Mouse (Mus musculus) E14TG2a.4 (cell line): Measurements from ENCODE around the gene Fam166b.
A peak's percentile ranks its signal among the peaks of the same experiment; 100 is the strongest.

Experiments used
- H3K27me3 ChIP-seq: 2 replicates; pipeline ENCODE4 v1.6.1; 2014; ENCODE audit warnings: low read length, control low read depth; ENCODE audit not compliant: insufficient read depth
- H3K36me3 ChIP-seq: 2 replicates; pipeline ENCODE4 v1.6.1; 2014; ENCODE audit warnings: low read length, control low read depth; ENCODE audit not compliant: insufficient read depth
- H3K4me1 ChIP-seq: replicated peaks from 2 replicates; pipeline ENCODE4 v1.6.1; 2014; ENCODE audit warnings: low read depth, low read length, control low read depth
- H3K4me3 ChIP-seq: replicated peaks from 2 replicates; pipeline ENCODE4 v1.5.1; 2014; ENCODE audit warnings: mild to moderate bottlenecking, low read length
- H3K9me3 ChIP-seq: 2 replicates; pipeline ENCODE4 v1.6.1; 2014; ENCODE audit warnings: low read length, control low read depth
- CTCF ChIP-seq: conservative IDR thresholded peaks from 2 replicates; pipeline ENCODE4 v1.5.1; 2014; ENCODE audit warnings: low read length
- NANOG ChIP-seq: IDR thresholded peaks from 2 replicates; pipeline ENCODE4 v1.6.1; 2014; ENCODE audit warnings: borderline replicate concordance, low read length, mixed read lengths
- POU5F1 ChIP-seq: IDR thresholded peaks from 2 replicates; pipeline ENCODE4 v1.6.1; 2014; ENCODE audit warnings: low read length, borderline replicate concordance

Fam166b gene

DNA sequence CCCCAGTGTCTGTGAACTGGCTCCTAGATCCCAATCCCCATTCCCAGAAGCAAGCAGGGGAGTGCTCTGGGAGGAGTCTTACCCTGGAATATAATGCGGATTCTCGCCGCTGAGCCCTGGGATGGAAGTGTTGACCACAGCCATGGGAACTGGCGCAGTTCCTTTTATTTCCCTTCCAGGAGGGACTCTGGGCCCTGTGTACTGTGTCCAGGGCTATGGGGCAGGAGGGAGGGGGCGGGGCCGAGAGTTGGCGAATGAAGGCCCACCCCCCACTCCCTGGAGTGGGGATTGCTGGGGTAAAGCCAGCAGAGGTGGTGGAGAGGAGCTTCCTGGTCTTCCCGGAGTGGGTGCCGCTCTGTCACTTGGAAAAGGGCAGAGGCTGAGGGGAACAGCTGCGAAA is at the start of gene Fam166b:
Gene Fam166b, minus strand, starts transcription at position 189 of the 400 bp plus-strand sequence.
- peaks cover 63% of the 10 kb centered on the region for H3K27me3 ChIP-seq
- peak within 1 kb of the TSS; percentile 70 for H3K4me3 ChIP-seq
- peaks cover 55% of the 10 kb centered on the region for H3K4me1 ChIP-seq
- no peak for TF ChIP-seq NANOG
- no peak for TF ChIP-seq CTCF
- no peak for TF ChIP-seq POU5F1
- peaks cover 22% of the 10 kb centered on the region for H3K36me3 ChIP-seq
- H3K9me3 ChIP-seq: no peaks in the 10 kb centered on the region

DNA sequence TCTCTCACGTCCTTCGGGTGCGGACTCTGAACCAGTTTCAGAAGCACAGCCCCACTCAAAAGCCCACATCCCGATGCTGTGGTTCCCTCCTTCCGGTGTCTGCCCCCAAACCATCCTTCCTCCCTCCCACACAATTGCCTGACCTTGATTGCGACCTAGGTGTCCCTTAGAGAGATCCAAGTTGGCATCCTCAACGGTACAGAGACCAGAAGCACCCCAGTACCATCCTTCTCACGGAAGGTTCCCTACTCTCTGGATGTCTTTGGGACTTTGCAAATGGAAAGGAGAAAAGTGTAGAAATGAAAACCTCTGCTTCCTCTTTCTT is 49.6 kb upstream of the Fam166b start:
- peak overlapping the region; percentile 74 for H3K4me3 ChIP-seq
- no peaks in the 10 kb centered on the region for H3K36me3 ChIP-seq
- H3K9me3 ChIP-seq: no peaks in the 10 kb centered on the region
- H3K27me3 ChIP-seq: peaks cover 7% of the 10 kb centered on the region; the same call in 1 of the 2 replicates
- H3K4me1 ChIP-seq: peaks cover 17% of the 10 kb centered on the region
- TF ChIP-seq POU5F1: no peak
- TF ChIP-seq NANOG: no peak
- TF ChIP-seq CTCF: no peak

DNA sequence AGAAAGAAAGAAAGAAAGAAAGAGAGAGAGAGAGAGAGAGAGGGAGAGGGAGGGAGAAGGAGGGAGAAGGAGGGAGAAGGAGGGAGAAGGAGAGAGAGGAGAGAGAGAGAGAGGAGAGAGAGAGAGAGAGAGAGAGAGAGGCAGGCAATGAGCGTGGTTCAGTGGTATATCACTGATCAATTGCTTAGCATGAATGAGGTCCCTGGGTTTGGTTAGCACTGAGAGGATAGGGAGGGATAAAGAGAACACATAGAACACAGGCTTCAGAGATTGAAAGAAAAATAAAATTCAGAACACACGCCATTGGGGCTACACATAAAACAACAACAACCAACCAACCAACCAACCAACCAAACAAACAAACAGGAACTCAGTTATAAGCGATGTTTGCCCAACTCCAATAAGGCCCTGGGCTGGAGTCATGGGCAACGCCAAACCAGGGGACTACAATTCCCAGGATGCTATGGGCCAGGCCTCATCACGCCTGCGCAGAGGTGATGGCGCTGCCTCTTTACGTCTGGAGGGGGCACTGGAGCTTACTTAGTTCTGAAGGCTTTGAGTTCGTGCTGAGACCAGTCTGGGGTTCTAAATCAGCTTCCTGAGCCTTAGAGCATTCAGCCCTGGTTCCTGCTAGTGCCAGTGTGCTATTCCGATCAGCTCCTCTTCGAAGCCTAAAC is 49.1 kb upstream of the Fam166b start:
- Histone ChIP-seq H3K36me3 (no peaks in the 10 kb centered on the region), H3K4me3 (peak overlapping the region; percentile 74), H3K4me1 (peaks cover 13% of the 10 kb centered on the region), H3K27me3 (peaks cover 7% of the 10 kb centered on the region; the same call in 1 of the 2 replicates), H3K9me3 (no peaks in the 10 kb centered on the region)
- TF ChIP-seq POU5F1: no peak
- peak; percentile 28; the same call in 1 of the 2 replicates for TF ChIP-seq CTCF

DNA sequence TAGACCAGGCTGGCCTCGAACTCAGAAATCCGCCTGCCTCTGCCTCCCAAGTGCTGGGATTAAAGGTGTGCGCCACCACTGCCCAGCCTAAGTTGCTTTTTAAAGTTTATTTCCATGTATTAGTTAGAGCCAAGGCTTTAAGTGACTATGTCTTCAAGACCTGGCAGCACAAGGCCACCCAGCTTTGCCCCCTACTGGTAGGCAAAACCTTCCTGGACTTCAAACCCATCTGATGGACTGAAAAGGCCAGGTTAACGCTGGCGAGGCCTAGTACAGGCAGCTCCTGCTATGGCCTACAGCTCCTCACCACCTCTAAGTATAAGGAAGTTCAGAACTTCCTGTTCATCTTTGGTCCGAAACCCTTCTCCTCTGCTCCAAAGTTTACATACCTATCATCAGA is 47.7 kb upstream of the Fam166b start:
- H3K4me3 ChIP-seq: no peak overlapping the region
- peaks cover 13% of the 10 kb centered on the region for H3K4me1 ChIP-seq
- TF ChIP-seq CTCF (no peak), NANOG (no peak), POU5F1 (no peak)
- H3K27me3 ChIP-seq: peaks cover 7% of the 10 kb centered on the region; the same call in 1 of the 2 replicates
- no peaks in the 10 kb centered on the region for H3K9me3 ChIP-seq
- H3K36me3 ChIP-seq: no peaks in the 10 kb centered on the region

DNA sequence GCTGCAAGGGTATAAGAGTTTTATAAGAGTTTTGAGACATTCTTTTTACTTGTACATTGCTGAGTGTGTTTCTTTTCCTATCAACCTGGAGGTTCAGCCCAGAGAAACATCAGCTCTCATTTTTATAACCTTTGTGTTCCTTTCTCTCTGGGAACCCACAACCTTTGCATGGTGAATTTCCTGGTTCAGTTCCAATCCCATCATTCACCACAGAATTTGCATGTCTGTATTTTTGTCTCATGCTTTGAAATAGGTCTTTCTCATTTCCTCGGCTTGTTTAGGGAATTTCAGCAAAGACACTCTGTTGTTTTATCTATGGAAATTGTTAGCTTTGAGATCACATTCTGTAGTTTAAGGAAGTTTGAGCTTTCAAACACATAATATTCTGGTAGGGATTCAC is 44.7 kb upstream of the Fam166b start:
- H3K4me1 ChIP-seq: peaks cover 4% of the 10 kb centered on the region
- no peaks in the 10 kb centered on the region for H3K9me3 ChIP-seq
- TF ChIP-seq POU5F1 (no peak), NANOG (no peak), CTCF (no peak)
- H3K27me3 ChIP-seq: peaks cover 7% of the 10 kb centered on the region
- H3K4me3 ChIP-seq: no peak overlapping the region
- no peaks in the 10 kb centered on the region for H3K36me3 ChIP-seq

DNA sequence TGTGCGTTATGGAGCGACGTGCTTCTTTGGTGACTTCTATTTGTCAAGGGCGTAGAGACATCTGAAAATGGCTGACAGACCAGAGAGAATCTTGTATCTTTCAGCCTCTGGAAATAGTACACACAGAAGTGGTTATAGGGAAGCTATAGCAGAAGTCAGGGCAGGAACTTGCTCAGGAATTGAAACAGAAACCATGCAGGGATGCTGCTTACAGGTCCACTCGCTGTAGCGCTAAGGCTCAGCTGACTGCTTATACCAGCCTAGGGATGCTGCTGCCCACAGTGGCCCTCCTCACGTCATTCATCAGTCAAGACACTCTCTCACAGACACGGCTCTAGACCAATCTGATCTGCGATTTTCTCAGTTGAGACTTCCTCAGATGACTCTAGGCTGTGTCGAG is 41.4 kb upstream of the Fam166b start:
- Histone ChIP-seq H3K4me3 (no peak overlapping the region), H3K36me3 (no peaks in the 10 kb centered on the region), H3K27me3 (peaks cover 9% of the 10 kb centered on the region), H3K9me3 (no peaks in the 10 kb centered on the region), H3K4me1 (no peaks in the 10 kb centered on the region)
- TF ChIP-seq CTCF (no peak), POU5F1 (no peak), NANOG (no peak)

DNA sequence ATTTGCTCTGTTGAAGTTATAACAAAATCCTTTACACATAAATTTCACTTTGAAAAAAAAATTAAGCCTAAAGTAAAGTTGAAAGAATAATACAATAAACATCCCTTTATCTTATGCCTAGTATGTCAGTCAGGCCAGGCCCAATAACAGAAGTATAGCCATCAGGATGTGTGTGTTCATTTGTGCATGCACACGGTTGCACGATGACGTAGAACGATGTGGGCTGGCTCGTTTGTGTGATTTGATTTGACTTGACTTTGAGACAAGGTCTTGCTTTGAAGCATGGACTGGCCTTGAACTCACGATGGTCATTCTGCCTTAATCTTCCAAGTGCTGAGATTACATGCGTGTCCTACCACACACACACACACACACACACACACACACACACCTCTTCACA is 37.9 kb upstream of the Fam166b start:
- no peak overlapping the region for H3K4me3 ChIP-seq
- H3K9me3 ChIP-seq: no peaks in the 10 kb centered on the region
- no peaks in the 10 kb centered on the region for H3K36me3 ChIP-seq
- peaks cover 2% of the 10 kb centered on the region for H3K27me3 ChIP-seq
- TF ChIP-seq CTCF (no peak), POU5F1 (no peak), NANOG (no peak)
- H3K4me1 ChIP-seq: no peaks in the 10 kb centered on the region

DNA sequence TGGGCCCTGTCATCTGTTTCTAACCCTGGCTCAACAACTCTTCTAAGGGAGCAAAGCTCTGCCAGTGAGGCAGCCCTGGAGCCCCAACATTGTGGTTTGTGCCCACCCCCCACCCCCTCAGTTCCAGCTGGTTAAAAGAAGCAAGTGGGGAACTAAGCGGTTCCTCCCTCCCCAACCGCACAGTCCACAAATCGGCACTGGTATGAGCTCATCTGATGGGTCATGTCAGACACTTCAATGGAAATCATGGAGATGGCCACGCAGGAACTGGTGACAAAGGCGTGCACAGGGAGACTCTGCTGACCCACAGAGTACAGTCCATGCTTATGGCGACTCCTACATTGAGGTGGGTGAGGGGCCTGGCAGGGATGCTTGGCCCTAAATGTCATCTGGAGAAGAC is 37.0 kb upstream of the Fam166b start:
- H3K27me3 ChIP-seq: peaks cover 2% of the 10 kb centered on the region
- H3K9me3 ChIP-seq: no peaks in the 10 kb centered on the region
- TF ChIP-seq POU5F1 (no peak), NANOG (no peak), CTCF (no peak)
- H3K36me3 ChIP-seq: no peaks in the 10 kb centered on the region
- H3K4me3 ChIP-seq: no peak overlapping the region
- H3K4me1 ChIP-seq: no peaks in the 10 kb centered on the region

DNA sequence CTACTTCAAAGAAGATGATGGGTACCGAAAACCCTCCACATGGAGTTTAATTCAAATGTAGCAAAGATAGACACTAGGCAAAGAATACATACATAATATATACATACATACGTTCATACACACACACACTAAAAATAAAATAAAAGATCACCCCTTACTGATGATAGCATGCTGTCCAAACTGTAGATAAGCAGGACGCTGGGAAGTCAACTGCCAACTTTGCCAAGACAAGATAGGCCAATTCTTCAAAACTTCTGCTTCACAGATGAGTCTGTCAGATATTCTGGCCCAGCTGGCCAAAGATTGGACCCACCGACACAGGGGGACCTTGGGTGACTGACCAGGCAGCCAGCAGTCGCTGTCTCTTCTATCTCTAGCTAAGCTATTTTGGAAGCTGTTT is 34.2 kb upstream of the Fam166b start:
- no peak for TF ChIP-seq NANOG
- no peak for TF ChIP-seq CTCF
- TF ChIP-seq POU5F1: no peak
- Histone ChIP-seq H3K9me3 (peaks cover 8% of the 10 kb centered on the region), H3K36me3 (no peaks in the 10 kb centered on the region), H3K4me3 (no peak overlapping the region), H3K27me3 (peaks cover 10% of the 10 kb centered on the region; the same call in 1 of the 2 replicates), H3K4me1 (no peaks in the 10 kb centered on the region)
